Mouse (Mus musculus) lung, adult 18-20 months (tissue): ENCODE data around the gene Dip2b.
A peak's percentile ranks its signal among the peaks of the same experiment; 100 is the strongest.

Experiments
- DNase-seq, 2 experiments: peaks; one replicate each; pipeline ENCODE4 v3.0.0; 2022; ENCODE audit warnings: mixed read lengths in 2 of 2

Dip2b gene

GRCm38 (mm10) chr15:100182526-100183280 lies 144.2 kb downstream of the Dip2b start:
- DNase-seq, result no peak

DNA sequence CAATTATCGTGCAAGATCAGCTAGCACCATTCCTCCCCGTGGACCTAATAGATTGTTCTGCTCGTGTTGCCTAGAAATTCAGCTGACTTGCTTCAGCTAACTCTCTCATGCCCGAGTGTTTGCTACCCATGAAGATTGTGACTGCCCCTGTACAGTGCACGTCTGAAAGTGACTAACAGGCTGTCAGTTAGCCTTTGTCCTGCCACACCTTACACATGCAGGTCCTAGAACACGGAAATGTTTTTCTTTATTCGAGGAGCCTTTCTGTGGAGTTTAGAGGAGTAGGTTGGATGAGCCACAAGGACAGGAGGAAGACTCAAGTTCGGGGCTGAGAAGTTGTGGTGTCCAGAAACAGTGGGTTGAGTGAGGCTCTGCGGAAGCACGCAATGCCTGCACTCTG lies 145.0 kb downstream of the Dip2b start:
- DNase-seq, result no peak

DNA sequence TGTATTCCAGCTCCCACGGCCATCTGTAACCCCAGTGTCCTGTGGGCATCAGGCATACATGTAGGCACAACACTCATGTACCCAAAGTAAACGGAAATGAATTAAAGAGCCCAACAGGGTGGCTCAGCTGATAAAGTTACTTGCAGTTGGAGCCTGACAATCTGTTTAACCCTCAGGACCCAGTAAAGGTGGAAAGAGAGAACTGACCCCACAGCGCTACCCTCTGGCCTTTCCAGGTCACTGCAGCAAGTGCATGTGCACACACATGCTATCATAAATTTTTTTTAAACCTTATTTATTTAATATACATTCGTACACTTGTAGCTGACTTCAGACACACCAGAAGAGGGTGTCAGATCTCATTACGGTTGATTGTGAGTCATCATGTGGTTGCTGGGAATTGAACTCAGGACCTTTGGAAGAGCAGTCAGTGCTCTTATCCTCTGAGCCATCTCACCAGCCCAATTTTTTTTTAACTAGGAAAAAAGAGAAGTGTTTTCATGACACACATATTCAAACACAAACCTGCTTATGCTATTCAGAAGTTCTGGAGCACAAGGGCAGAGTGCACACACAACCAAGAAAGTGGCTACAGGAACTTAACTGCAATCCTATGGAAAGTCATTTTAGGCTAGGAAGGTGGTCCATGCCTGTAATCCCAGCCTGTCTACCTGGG lies 146.5 kb downstream of the Dip2b start:
- DNase-seq, result no peak

- no peak for DNase-seq
Observed at GRCm38 (mm10) chr15:100186234-100186633, 147.8 kb downstream of the Dip2b start.

GRCm38 (mm10) chr15:100186882-100187672 lies 148.6 kb downstream of the Dip2b start:
- no peak for DNase-seq

- no peak for DNase-seq
Observed at GRCm38 (mm10) chr15:100188542-100188941, 150.1 kb downstream of the Dip2b start.

- no peak for DNase-seq
Observed at GRCm38 (mm10) chr15:100188962-100189404, 150.5 kb downstream of the Dip2b start.

- DNase-seq, result peak in 1 of 2 experiments; percentile 34
Observed at GRCm38 (mm10) chr15:100190083-100190482, 151.6 kb downstream of the Dip2b start.

DNA sequence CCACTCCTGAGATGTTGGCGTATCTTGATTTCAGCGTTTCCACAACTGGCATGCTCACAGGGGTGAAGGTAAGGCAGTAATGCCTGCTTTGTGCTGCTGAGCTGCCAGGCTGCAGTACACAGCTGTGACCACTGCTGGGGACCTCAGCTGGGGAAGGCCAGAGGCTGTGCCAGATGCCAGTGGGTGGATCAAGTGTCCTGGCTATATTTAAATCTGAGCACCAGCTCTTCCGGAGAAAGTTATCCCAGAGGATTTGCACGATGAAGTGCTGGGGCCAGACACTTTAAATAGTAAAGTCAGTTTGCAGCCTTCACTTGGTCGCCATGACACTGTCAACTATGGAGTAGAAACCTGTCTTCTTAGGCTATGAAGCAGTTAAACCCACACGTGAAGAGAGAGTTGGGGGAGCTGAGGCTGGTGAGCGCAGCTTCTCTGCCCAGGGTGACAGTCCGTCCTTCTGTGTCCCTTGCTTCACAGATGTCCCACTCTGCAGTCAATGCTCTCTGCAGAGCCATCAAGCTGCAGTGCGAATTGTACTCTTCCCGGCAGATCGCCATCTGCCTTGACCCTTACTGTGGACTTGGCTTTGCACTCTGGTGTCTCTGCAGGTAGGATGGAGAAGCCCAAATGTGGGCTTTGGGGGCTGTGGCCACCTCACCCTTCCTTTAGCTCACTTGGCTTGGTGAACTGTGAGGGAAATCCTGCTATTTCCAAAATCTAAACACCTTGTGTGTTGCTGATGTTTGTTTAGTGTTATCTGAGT lies 160.7 kb downstream of the Dip2b start:
- DNase-seq, result no peak

- DNase-seq, result peak; percentile 47 to 51
Observed at GRCm38 (mm10) chr15:100199790-100200189, 161.3 kb downstream of the Dip2b start.

GRCm38 (mm10) chr15:100201806-100202205 lies 163.3 kb downstream of the Dip2b start:
- no peak for DNase-seq

GRCm38 (mm10) chr15:100202431-100203015 lies 164.1 kb downstream of the Dip2b start:
- no peak for DNase-seq

GRCm38 (mm10) chr15:100204574-100204973 lies 166.1 kb downstream of the Dip2b start:
- no peak for DNase-seq

GRCm38 (mm10) chr15:100210013-100210412 lies 171.5 kb downstream of the Dip2b start:
- DNase-seq, result no peak

DNA sequence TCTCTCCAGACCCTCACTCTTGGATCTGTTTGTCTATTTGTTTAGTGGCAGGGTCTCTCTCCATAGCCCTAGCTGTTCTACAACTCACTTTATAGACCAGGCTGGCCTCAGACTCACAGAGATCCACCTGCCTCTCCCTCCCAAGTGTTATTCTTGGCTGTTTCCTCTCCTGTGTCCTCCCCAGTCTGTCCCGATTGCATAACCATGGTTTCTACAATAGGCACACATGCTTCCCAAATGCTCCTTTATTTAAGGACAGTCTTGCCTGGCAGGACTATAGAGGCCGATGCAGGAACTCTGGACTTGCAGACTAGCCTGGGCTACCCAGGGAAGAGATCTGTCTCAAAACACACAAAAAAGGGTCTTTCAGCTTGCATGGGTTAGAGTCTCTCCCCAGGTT lies 174.9 kb downstream of the Dip2b start:
- no peak for DNase-seq

DNA sequence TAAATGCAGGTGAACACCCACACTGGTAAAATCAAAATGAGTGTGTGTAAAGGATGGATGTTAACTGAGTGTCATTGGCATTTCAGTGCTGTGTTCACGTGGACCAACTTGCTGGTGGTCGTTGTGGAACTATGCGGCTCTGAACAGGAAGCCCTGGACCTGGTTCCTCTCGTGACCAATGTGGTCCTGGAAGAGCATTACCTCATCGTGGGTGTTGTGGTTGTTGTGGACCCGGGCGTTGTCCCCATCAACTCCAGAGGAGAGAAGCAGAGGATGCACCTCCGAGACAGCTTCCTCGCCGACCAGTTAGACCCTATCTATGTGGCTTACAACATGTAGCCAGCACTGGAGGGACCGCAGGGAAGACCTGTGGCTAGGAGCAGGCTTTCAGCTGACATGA lies 176.6 kb downstream of the Dip2b start:
- DNase-seq, result no peak

- DNase-seq, result peak in 1 of 2 experiments; percentile 30
Observed at GRCm38 (mm10) chr15:100216173-100216572, 177.7 kb downstream of the Dip2b start.

GRCm38 (mm10) chr15:100218018-100218417 lies 179.6 kb downstream of the Dip2b start:
- DNase-seq, result no peak

DNA sequence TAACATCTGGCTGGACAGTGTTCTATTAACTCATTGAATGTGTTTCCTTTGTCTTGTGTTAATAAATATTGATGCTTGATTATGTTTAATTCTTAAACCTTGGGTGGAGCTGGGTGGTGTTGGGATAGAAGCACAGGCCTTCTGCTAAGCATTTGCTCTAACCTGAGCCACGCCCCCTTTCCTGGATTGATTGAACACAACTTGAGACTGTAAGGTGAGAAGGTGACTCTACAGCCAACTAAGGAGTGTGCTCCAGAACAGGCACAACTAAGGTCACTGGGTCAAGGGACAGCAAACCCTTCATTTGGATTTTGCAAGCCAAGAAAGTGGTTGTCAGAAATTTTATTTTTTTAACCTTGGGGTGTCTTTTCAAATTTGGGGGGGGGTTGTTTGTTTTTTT lies 180.9 kb downstream of the Dip2b start:
- DNase-seq, result peak; percentile 44 to 67

DNA sequence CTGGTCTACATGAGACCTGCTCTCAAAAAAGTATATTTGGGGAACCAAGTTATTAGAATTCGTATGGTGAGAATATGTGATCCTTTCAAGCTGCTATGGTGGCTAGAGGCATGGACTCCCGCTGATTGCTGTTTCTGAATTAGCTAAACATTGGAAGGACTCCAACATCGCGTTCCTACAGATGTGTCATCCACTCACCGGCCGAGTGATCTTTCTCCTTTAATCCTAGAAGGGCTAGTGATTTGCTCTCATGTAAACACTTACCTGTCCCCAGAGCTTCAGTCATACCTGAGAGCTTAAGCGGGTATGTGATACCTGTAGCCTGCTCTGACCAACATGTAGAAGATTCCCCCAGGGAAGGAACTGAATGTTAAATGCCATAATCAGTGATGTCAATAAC lies 182.5 kb downstream of the Dip2b start:
- peak; percentile 43 to 68 for DNase-seq

- DNase-seq, result no peak
Observed at GRCm38 (mm10) chr15:100225381-100225780, 186.9 kb downstream of the Dip2b start.

DNA sequence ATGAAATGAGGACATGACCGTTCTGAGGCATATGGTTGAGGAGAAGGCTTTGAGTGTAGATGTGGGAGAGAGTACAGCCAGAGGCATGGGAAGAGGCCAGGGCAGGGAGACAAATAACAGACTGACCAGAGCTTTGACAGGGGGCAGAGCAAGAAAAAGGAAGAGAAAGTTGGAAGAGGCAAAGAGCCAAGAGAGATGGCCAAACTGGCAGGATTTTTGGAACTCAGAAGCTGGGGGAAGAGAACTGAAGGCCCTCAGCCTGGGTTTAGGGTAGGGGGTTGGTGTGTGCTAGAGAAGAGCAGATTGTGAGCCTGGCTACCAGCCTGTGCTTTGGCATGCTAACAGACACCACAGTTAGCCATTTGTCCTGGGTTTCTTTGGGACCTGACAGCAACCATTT lies 187.4 kb downstream of the Dip2b start:
- DNase-seq, result no peak
